Mouse (Mus musculus) limb, embryonic 14.5 days (tissue): Measurements from ENCODE around the gene Cpsf3. TPM values are rescaled to one million over a fixed set of nuclear protein-coding genes. Genes with fewer than 3 reads are reported as not detected.

Experiments
- ATAC-seq: fragments of 200-750 bp; cut with Nextera tagmentation; 2 replicates; pipeline ENCODE4 v1.8.0; 2017; ENCODE audit warnings: low read depth, moderate number of reproducible peaks, moderate TSS enrichment; ENCODE audit not compliant: low FRiP score
- DNase-seq: peaks from one replicate; pipeline ENCODE4 v3.0.0-alpha.2; 2015; ENCODE audit warnings: low spot score
- H3K27ac ChIP-seq: fragments of 300-500 bp; sonication (generic); replicated peaks from 2 replicates; pipeline ENCODE4 v1.5.1; 2014; ENCODE audit warnings: low read depth, mild to moderate bottlenecking, low read length, moderate library complexity, mixed read lengths
- H3K27me3 ChIP-seq: fragments of 300-500 bp; sonication (generic); 2 replicates; pipeline ENCODE4 v1.6.1; 2014; ENCODE audit warnings: low read length, mixed read lengths; ENCODE audit not compliant: control insufficient read depth, insufficient read depth
- H3K36me3 ChIP-seq: fragments of 300-500 bp; sonication (generic); 2 replicates; pipeline ENCODE4 v1.6.1; 2014; ENCODE audit warnings: mild to moderate bottlenecking, low read length, moderate library complexity, mixed read lengths; ENCODE audit not compliant: control insufficient read depth, insufficient read depth
- H3K4me1 ChIP-seq: fragments of 300-500 bp; sonication (generic); 2 replicates; pipeline ENCODE4 v1.6.1; 2014; ENCODE audit warnings: antibody characterized with exemption, low read length, mixed read lengths; ENCODE audit not compliant: control insufficient read depth, insufficient read depth
- H3K4me2 ChIP-seq: fragments of 300-500 bp; sonication (generic); replicated peaks from 2 replicates; pipeline ENCODE4 v1.6.1; 2014; ENCODE audit warnings: low read depth, mild to moderate bottlenecking, low read length, moderate library complexity; ENCODE audit not compliant: severe bottlenecking
- H3K4me3 ChIP-seq: fragments of 300-500 bp; sonication (generic); replicated peaks from 2 replicates; pipeline ENCODE4 v1.5.1; 2014; ENCODE audit warnings: low read length
- H3K9ac ChIP-seq: fragments of 300-500 bp; sonication (generic); 2 replicates; pipeline ENCODE4 v1.6.1; 2014; ENCODE audit warnings: mild to moderate bottlenecking, low read depth, low read length, moderate library complexity; ENCODE audit not compliant: severe bottlenecking
- H3K9me3 ChIP-seq: fragments of 300-500 bp; sonication (generic); 2 replicates; pipeline ENCODE4 v1.6.1; 2016; ENCODE audit warnings: low read length; ENCODE audit not compliant: control insufficient read depth
- POLR2A ChIP-seq: fragments of 200-500 bp; IDR thresholded peaks from 2 replicates; pipeline ENCODE4 v1.8.0; 2012; ENCODE audit warnings: inconsistent platforms, mild to moderate bottlenecking, moderate library complexity, borderline replicate concordance; ENCODE audit not compliant: insufficient read depth, insufficient read length; ENCODE audit errors: extremely low read depth
- WGBS: fragments of 180-500 bp; shearing (Covaris S2); extraction: QIAGEN DNeasy Blood & Tissue Kit; methylation state at CpG from one replicate; pipeline ENCODE4 v1.1.7; 2014; 5-methylcytosine and 5-hydroxymethylcytosine counted together
- polyA plus RNA-seq, 2 experiments: library from polyadenylated mRNA; depleted of rRNA in 1 of 2; stranded (reverse) in 1 of 2; unstranded in 1 of 2; fragments of >200 nt; fragmentation: Nextera tagmentation in 1 of 2; extraction: Ambion mirVana in 1 of 2; gene quantifications; 2 replicates each; pipeline versions ENCODE4 v1.2.1 to v1.2.3; 2012 to 2014

The Cpsf3 gene
- polyA plus RNA-seq, 2 experiments: 70.0 to 98.7 TPM

- 88% methylated on average over 5 of the region's 5 CpGs for WGBS
- no peak overlapping the region for H3K4me2 ChIP-seq
- H3K4me3 ChIP-seq: no peak overlapping the region
- H3K9ac ChIP-seq: no peak overlapping the region
- TF ChIP-seq POLR2A: no peak
- no peaks in the 10 kb centered on the region for H3K27me3 ChIP-seq
- DNase-seq (no peak), ATAC-seq (no peak)
- no peak overlapping the region for H3K27ac ChIP-seq
- 0 out of 2 replicates have a peak, but pooled peaks cover 2% of the 10 kb centered on the region for H3K4me1 ChIP-seq
- H3K9me3 ChIP-seq: no peaks in the 10 kb centered on the region
- peaks cover 75% of the 10 kb centered on the region for H3K36me3 ChIP-seq
These were observed 27.0 kb downstream of the Cpsf3 start for GRCm38 (mm10) chr12:21312201-21312600.

GRCm38 (mm10) chr12:21315923-21316868 lies 31.0 kb downstream of the Cpsf3 start, which contains the start of gene Iah1:
TSS of gene Iah1 (plus strand) at chr12:21316389.
- Histone ChIP-seq H3K4me3 (peak within 1 kb of the TSS; percentile 71), H3K9ac (peak within 1 kb of the TSS; percentile 83), H3K36me3 (peaks cover 52% of the 10 kb centered on the region), H3K4me1 (0 out of 2 replicates have a peak, but pooled peaks cover 3% of the 10 kb centered on the region), H3K27ac (no peak within 1 kb of the TSS; the same call in 1 of the 2 replicates), H3K9me3 (no peaks in the 10 kb centered on the region), H3K4me2 (peak within 1 kb of the TSS; percentile 64), H3K27me3 (no peaks in the 10 kb centered on the region)
- WGBS: 3% methylated on average over 55 of the region's 59 CpGs
- DNase-seq (peak; percentile 84), ATAC-seq (peak; percentile 93)
- peak; percentile 80; the same call in 1 of the 2 replicates for TF ChIP-seq POLR2A

- DNase-seq: no peak
- Histone ChIP-seq H3K9me3 (no peaks in the 10 kb centered on the region), H3K27me3 (no peaks in the 10 kb centered on the region), H3K36me3 (peaks cover 51% of the 10 kb centered on the region), H3K4me2 (peak overlapping the region; percentile 64), H3K4me1 (0 out of 2 replicates have a peak, but pooled peaks cover 3% of the 10 kb centered on the region), H3K9ac (peak overlapping the region; percentile 83), H3K4me3 (peak overlapping the region; percentile 71), H3K27ac (no peak overlapping the region)
- no peak for ATAC-seq
- no peak for TF ChIP-seq POLR2A
- 38% methylated on average over 7 of the region's 7 CpGs for WGBS
These were observed 31.7 kb downstream of the Cpsf3 start for GRCm38 (mm10) chr12:21316869-21317265.

DNA sequence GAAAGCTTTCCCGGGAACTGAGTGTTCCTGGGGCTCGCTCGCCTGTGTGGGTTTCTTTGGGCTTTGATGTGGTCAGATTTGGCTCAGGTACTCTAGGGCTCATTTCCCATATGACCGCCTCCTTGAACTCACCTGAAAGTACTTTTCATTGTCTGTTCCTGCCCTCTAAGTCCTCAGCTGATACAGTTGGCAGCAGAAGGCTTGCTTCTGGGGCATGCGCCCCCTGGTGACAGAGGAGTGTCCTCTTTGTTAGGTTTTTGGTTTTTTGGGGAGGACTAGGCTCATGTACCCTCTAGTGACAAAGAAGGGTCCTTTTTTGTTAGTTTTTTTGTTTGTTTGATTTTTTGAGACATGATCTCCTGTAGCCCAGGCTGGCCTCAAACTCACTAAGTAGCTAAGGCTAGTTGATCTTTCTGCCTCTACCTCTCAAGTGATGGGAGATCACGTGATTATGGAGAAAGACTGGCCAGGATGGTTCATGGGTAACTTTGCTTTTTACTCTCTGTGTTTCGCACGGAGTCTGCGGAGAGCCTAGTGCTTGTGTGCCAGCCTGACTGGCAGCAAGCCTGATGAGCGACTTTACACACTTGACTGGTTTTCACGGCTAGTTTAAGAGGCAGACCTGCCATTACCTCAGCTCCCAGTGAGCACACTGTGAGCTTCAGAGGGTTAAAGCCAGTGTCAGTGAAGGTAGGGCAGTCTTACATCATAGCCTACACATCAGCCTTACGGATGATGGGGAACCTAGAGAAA lies 33.1 kb downstream of the Cpsf3 start:
- Histone ChIP-seq H3K27me3 (no peaks in the 10 kb centered on the region), H3K9me3 (no peaks in the 10 kb centered on the region), H3K4me3 (no peak overlapping the region), H3K9ac (no peak overlapping the region), H3K4me1 (0 out of 2 replicates have a peak, but pooled peaks cover 3% of the 10 kb centered on the region), H3K27ac (no peak overlapping the region), H3K36me3 (peaks cover 49% of the 10 kb centered on the region), H3K4me2 (no peak overlapping the region)
- ATAC-seq (no peak), DNase-seq (peak; percentile 26)
- 76% methylated on average over 12 of the region's 12 CpGs for WGBS
- TF ChIP-seq POLR2A: no peak

GRCm38 (mm10) chr12:21320317-21320716 lies 35.1 kb downstream of the Cpsf3 start:
- H3K4me1 ChIP-seq: 0 out of 2 replicates have a peak, but pooled peaks cover 3% of the 10 kb centered on the region

More at GRCm38 (mm10) chr12:21320317-21320716, 35.1 kb downstream of the Cpsf3 start:
- DNase-seq (no peak), ATAC-seq (no peak)
- Histone ChIP-seq H3K27me3 (no peaks in the 10 kb centered on the region), H3K9ac (no peak overlapping the region), H3K4me2 (no peak overlapping the region), H3K36me3 (peaks cover 49% of the 10 kb centered on the region), H3K9me3 (no peaks in the 10 kb centered on the region), H3K4me3 (no peak overlapping the region), H3K27ac (no peak overlapping the region)
- 81% methylated on average over 4 of the region's 4 CpGs for WGBS
- TF ChIP-seq POLR2A: no peak
